Mouse (Mus musculus) liver, embryonic 11.5 days (tissue): Measurements from ENCODE around the gene Heatr9. TPM values are rescaled to one million over a fixed set of nuclear protein-coding genes. Genes with fewer than 3 reads are reported as not detected.
"Not testable (repeated sequence)": the region's sequence is repeated elsewhere in the genome, so short reads cannot be mapped to it uniquely, and the experiment has no call there.

Experiments
- ATAC-seq: fragments of 200-750 bp; cut with Nextera tagmentation; replicated peaks from 2 replicates; pipeline ENCODE4 v1.8.0; 2017; ENCODE audit warnings: moderate number of reproducible peaks, mild to moderate bottlenecking, moderate TSS enrichment, moderate library complexity; ENCODE audit not compliant: low FRiP score
- DNase-seq: peaks from one replicate; pipeline ENCODE4 v3.0.0-alpha.2; 2017; ENCODE audit warnings: low spot score
- H3K27ac ChIP-seq: fragments of 300-500 bp; sonication (generic); 2 replicates; pipeline ENCODE4 v1.5.1; 2014; ENCODE audit warnings: mild to moderate bottlenecking, low read depth, low read length, control low read depth
- H3K27me3 ChIP-seq: fragments of 300-500 bp; sonication (generic); replicated peaks from 2 replicates; pipeline ENCODE4 v1.6.1; 2014; ENCODE audit warnings: low read length, mixed read lengths; ENCODE audit not compliant: control insufficient read depth, insufficient read depth
- H3K36me3 ChIP-seq: fragments of 300-500 bp; sonication (generic); 2 replicates; pipeline ENCODE4 v1.6.1; 2014; ENCODE audit warnings: mild to moderate bottlenecking, low read length, moderate library complexity, mixed read lengths; ENCODE audit not compliant: control insufficient read depth, insufficient read depth
- H3K4me1 ChIP-seq: fragments of 300-500 bp; sonication (generic); replicated peaks from 2 replicates; pipeline ENCODE4 v1.6.1; 2014; ENCODE audit warnings: low read length, mixed read lengths; ENCODE audit not compliant: control insufficient read depth, insufficient read depth
- H3K4me2 ChIP-seq: fragments of 300-500 bp; sonication (generic); 2 replicates; pipeline ENCODE4 v1.6.1; 2014; ENCODE audit warnings: mild to moderate bottlenecking, control low read depth, moderate library complexity
- H3K4me3 ChIP-seq: fragments of 300-500 bp; sonication (generic); 2 replicates; pipeline ENCODE4 v1.5.1; 2014; ENCODE audit warnings: low read depth, low read length, control low read depth
- H3K9ac ChIP-seq: fragments of 300-500 bp; sonication (generic); 2 replicates; pipeline ENCODE4 v1.6.1; 2014; ENCODE audit warnings: low read depth, low read length, control low read depth
- H3K9me3 ChIP-seq: fragments of 300-500 bp; sonication (generic); 2 replicates; pipeline ENCODE4 v1.6.1; 2016; ENCODE audit warnings: low read length, inconsistent platforms, mixed read lengths; ENCODE audit not compliant: control insufficient read depth
- WGBS: fragments of 180-500 bp; shearing (Covaris S2); extraction: QIAGEN DNeasy Blood & Tissue Kit; methylation state at CpG from one replicate; pipeline ENCODE4 v1.1.7; 2014; 5-methylcytosine and 5-hydroxymethylcytosine counted together
- polyA plus RNA-seq: library from polyadenylated mRNA; unstranded; fragments of >200 nt; fragmentation: Nextera tagmentation; extraction: Ambion mirVana; gene quantifications from 2 replicates; pipeline ENCODE4 v1.2.1, GENCODE M21; 2014

The Heatr9 gene
- polyA plus RNA-seq, 1 experiment from 2014 or later, result not detected

- Histone ChIP-seq H3K27ac (no peak overlapping the region), H3K4me2 (no peak overlapping the region), H3K36me3 (no peaks in the 10 kb centered on the region), H3K9me3 (no peaks in the 10 kb centered on the region), H3K4me3 (no peak overlapping the region), H3K27me3 (no peaks in the 10 kb centered on the region; the same call in 1 of the 2 replicates), H3K4me1 (no peaks in the 10 kb centered on the region), H3K9ac (no peak overlapping the region)
- DNase-seq (no peak), ATAC-seq (no peak)
- WGBS, result 54% methylated on average over 6 of the region's 6 CpGs
These were observed 38.4 kb upstream of the Heatr9 start for GRCm38 (mm10) chr11:83560405-83560804.

GRCm38 (mm10) chr11:83557074-83557473 lies 35.1 kb upstream of the Heatr9 start:
- Histone ChIP-seq H3K9me3 (no peaks in the 10 kb centered on the region), H3K4me3 (no peak overlapping the region), H3K27me3 (no peaks in the 10 kb centered on the region; the same call in 1 of the 2 replicates), H3K27ac (no peak overlapping the region), H3K9ac (no peak overlapping the region), H3K36me3 (no peaks in the 10 kb centered on the region), H3K4me2 (no peak overlapping the region), H3K4me1 (no peaks in the 10 kb centered on the region)
- ATAC-seq (no peak), DNase-seq (no peak)
- 80% methylated on average over 10 of the region's 10 CpGs for WGBS

GRCm38 (mm10) chr11:83556085-83556781 lies 34.3 kb upstream of the Heatr9 start:
- no peaks in the 10 kb centered on the region for H3K9me3 ChIP-seq
- no peak overlapping the region for H3K4me3 ChIP-seq
- WGBS, result 35% methylated on average over 8 of the region's 8 CpGs
- H3K4me2 ChIP-seq, result no peak overlapping the region
- H3K27ac ChIP-seq, result no peak overlapping the region
- H3K36me3 ChIP-seq, result no peaks in the 10 kb centered on the region
- ATAC-seq, result no peak
- no peak overlapping the region for H3K9ac ChIP-seq
- no peak for DNase-seq
- H3K27me3 ChIP-seq, result no peaks in the 10 kb centered on the region; the same call in 1 of the 2 replicates
- no peaks in the 10 kb centered on the region for H3K4me1 ChIP-seq

DNA sequence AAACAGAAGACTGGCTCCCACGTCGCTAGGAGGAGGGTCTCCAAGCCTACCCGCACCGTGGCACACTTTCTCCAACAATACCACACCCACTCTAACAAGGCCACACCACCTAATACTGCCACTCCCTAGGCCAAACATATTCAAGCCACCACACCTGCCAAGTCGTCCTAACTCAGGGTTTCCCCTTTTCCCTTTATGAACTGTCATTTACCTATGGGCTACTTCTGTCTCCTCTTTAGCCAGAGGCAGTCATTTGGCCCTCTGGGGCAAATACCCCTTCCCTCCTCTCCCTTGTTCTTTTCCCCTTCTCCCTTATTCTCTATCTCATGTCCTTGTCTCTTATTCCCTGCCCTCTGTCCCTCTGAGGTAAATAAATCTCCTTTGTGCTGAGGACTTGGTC lies 29.7 kb upstream of the Heatr9 start:
- Histone ChIP-seq H3K9me3 (no peaks in the 10 kb centered on the region), H3K9ac (no peak overlapping the region), H3K4me2 (no peak overlapping the region), H3K27me3 (no peaks in the 10 kb centered on the region), H3K36me3 (no peaks in the 10 kb centered on the region), H3K4me3 (no peak overlapping the region), H3K4me1 (no peaks in the 10 kb centered on the region), H3K27ac (no peak overlapping the region)
- DNase-seq (no peak), ATAC-seq (no peak)
- 79% methylated on average over 5 of the region's 5 CpGs for WGBS

GRCm38 (mm10) chr11:83551037-83551436 lies 29.1 kb upstream of the Heatr9 start:
- DNase-seq, H3K4me2 ChIP-seq, H3K4me3 ChIP-seq, H3K36me3 ChIP-seq, ATAC-seq, H3K4me1 ChIP-seq, H3K27me3 ChIP-seq, H3K27ac ChIP-seq, H3K9me3 ChIP-seq, H3K9ac ChIP-seq: not testable (repeated sequence)
- WGBS, result 70% methylated on average over 7 of the region's 7 CpGs

GRCm38 (mm10) chr11:83550186-83550632 lies 28.2 kb upstream of the Heatr9 start:
- no peak overlapping the region for H3K27ac ChIP-seq
- no peaks in the 10 kb centered on the region for H3K27me3 ChIP-seq
- no peaks in the 10 kb centered on the region for H3K4me1 ChIP-seq
- DNase-seq, result no peak
- 38% methylated on average over 5 of the region's 5 CpGs for whole genome bisulfite sequencing
- no peak overlapping the region for H3K4me3 ChIP-seq
- no peak overlapping the region for H3K4me2 ChIP-seq
- no peak overlapping the region for H3K9ac ChIP-seq
- H3K9me3 ChIP-seq, result no peaks in the 10 kb centered on the region
- H3K36me3 ChIP-seq, result no peaks in the 10 kb centered on the region
- no peak for ATAC-seq

- no peaks in the 10 kb centered on the region for H3K4me1 ChIP-seq
- H3K9ac ChIP-seq, result no peak overlapping the region
- 58% methylated on average over 3 of the region's 3 CpGs for WGBS
- H3K9me3 ChIP-seq, result no peaks in the 10 kb centered on the region
- no peak for DNase-seq
- H3K27me3 ChIP-seq, result no peaks in the 10 kb centered on the region
- H3K27ac ChIP-seq, result no peak overlapping the region
- H3K4me2 ChIP-seq, result no peak overlapping the region
- H3K4me3 ChIP-seq, result no peak overlapping the region
- ATAC-seq, result no peak
- no peaks in the 10 kb centered on the region for H3K36me3 ChIP-seq
These were observed 22.2 kb upstream of the Heatr9 start for GRCm38 (mm10) chr11:83544214-83544613.

- no peaks in the 10 kb centered on the region for H3K36me3 ChIP-seq
- ATAC-seq, result no peak
- no peaks in the 10 kb centered on the region for H3K27me3 ChIP-seq
- no peak overlapping the region for H3K27ac ChIP-seq
- H3K4me2 ChIP-seq, result no peak overlapping the region
- H3K4me3 ChIP-seq, result no peak overlapping the region
- H3K9me3 ChIP-seq, result no peaks in the 10 kb centered on the region
- H3K4me1 ChIP-seq, result no peaks in the 10 kb centered on the region
- WGBS, result 89% methylated on average over 3 of the region's 3 CpGs
- H3K9ac ChIP-seq, result no peak overlapping the region
- no peak for DNase-seq
These were observed 19.4 kb upstream of the Heatr9 start for GRCm38 (mm10) chr11:83541415-83541814.

- ATAC-seq, result no peak
- Histone ChIP-seq H3K4me1 (no peaks in the 10 kb centered on the region), H3K36me3 (no peaks in the 10 kb centered on the region), H3K4me3 (no peak overlapping the region), H3K9me3 (no peaks in the 10 kb centered on the region), H3K4me2 (no peak overlapping the region), H3K27ac (no peak overlapping the region), H3K9ac (no peak overlapping the region), H3K27me3 (no peaks in the 10 kb centered on the region)
- WGBS, result 88% methylated on average over 2 of the region's 2 CpGs
- DNase-seq, result no peak
These were observed 19.0 kb upstream of the Heatr9 start for GRCm38 (mm10) chr11:83540931-83541330.
